Mouse (Mus musculus): Measurements from ENCODE around the gene Tor1a. TPM values are rescaled to one million over a fixed set of nuclear protein-coding genes. Genes with fewer than 3 reads are reported as not detected.
"Not testable (repeated sequence)": the region's sequence is repeated elsewhere in the genome, so short reads cannot be mapped to it uniquely, and the experiment has no call there.

The Tor1a gene
- total RNA-seq, 2 experiments from 2014 or later = 45.1 to 47.1 TPM

GRCm38 (mm10) chr2:30958726-30959125, 9.0 kb downstream of the Tor1a start:
- no peak for DNase-seq (ENCODE audit: low spot score in 2 of 2)

GRCm38 (mm10) chr2:30957511-30957910, 10.2 kb downstream of the Tor1a start:
- DNase-seq (ENCODE audit: low spot score in 2 of 2) = no peak

- DNase-seq (ENCODE audit: low spot score in 2 of 2) = no peak
Observed at GRCm38 (mm10) chr2:30954797-30955196, 12.9 kb downstream of the Tor1a start.

- peak; percentile 49 to 75 for DNase-seq (ENCODE audit: low spot score in 2 of 2)
Observed at GRCm38 (mm10) chr2:30952824-30953490, 14.8 kb downstream of the Tor1a start, which contains the start of gene Tor1b. Tor1b (plus strand) TSS chr2:30952959.

- DNase-seq (ENCODE audit: low spot score in 2 of 2) = no peak
Observed at GRCm38 (mm10) chr2:30952457-30952823, 15.3 kb downstream of the Tor1a start.

GRCm38 (mm10) chr2:30942603-30943011, 25.1 kb downstream of the Tor1a start:
- DNase-seq (ENCODE audit: low spot score in 2 of 2) = no peak

GRCm38 (mm10) chr2:30942116-30942515, 25.6 kb downstream of the Tor1a start:
- not testable (repeated sequence) for DNase-seq (ENCODE audit: low spot score in 2 of 2)

- DNase-seq (ENCODE audit: low spot score in 2 of 2) = no peak
Observed at GRCm38 (mm10) chr2:30941586-30941985, 26.1 kb downstream of the Tor1a start.

- no peak for DNase-seq (ENCODE audit: low spot score in 2 of 2)
Observed at GRCm38 (mm10) chr2:30938574-30938991, 29.1 kb downstream of the Tor1a start.

GRCm38 (mm10) chr2:30937731-30938130, 30.0 kb downstream of the Tor1a start:
- no peak for DNase-seq (ENCODE audit: low spot score in 2 of 2)

DNA sequence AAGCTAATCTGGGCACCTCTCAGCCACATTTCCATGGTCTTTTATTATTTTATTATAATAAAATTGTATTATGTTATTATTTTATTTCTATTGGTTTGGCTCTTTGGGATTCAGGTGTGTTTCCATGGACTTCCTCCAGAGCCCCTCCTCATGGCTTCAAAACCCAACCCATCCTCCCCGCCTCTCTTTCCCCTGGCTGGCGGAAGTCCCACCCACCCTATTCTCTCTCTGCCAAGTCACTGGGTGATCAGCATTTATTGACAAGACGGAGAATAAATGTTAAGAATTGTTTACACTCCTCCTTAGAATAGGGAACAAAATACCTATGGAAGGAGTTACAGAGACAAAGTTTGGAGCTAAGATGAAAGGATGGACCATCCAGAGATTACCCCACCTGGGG, 30.9 kb downstream of the Tor1a start:
- no peak for DNase-seq (ENCODE audit: low spot score in 2 of 2)

DNA sequence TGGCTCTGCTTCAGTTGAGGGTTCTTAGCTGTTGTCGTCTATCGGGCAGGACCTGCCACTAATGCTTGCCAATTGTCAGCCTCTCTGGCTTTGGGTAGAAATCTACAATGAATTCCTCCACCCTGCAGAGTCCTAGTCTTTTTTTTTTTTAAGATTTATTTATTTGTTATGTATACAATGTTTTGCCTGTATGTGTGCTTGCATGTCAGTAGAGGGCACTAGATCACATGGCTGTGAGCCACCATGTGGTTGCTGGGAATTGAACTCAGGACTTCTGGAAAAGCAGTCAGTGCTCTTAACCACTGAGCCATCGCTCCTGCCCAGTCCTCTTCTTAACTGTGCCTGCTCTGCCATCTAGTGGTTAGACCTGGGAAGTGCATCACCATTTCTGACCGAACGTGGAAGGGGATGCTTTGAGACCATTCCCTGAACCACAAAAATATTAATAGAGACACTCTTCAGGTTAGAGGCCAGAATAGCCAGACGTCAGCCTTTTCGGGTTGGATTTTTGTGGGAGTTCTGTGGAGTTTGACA, 33.7 kb downstream of the Tor1a start:
- DNase-seq (ENCODE audit: low spot score in 2 of 2) = peak in 1 of 2 experiments; percentile 51

DNA sequence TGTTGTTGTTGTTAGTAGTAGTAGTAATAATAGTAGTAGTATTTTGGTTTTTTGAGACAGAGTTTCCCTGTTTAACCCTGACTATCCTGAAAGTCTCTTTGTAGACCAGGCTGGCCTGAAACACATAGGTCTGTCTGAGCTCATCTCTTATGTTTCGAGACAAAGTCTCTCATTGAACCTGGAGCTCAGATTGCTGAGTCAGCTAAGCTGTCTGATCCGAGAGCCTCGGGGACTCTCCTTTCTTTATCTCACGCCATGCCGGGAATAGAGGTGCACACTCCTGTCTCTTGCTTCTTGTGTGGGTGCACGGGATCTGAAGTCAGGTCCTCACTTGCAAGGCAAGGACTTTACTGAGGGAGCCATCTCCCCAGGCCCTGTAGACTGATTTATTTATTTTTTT, 34.7 kb downstream of the Tor1a start:
- DNase-seq (ENCODE audit: low spot score in 2 of 2) = no peak

- no peak for DNase-seq (ENCODE audit: low spot score in 2 of 2)
Observed at GRCm38 (mm10) chr2:30931922-30932321, 35.8 kb downstream of the Tor1a start.

DNA sequence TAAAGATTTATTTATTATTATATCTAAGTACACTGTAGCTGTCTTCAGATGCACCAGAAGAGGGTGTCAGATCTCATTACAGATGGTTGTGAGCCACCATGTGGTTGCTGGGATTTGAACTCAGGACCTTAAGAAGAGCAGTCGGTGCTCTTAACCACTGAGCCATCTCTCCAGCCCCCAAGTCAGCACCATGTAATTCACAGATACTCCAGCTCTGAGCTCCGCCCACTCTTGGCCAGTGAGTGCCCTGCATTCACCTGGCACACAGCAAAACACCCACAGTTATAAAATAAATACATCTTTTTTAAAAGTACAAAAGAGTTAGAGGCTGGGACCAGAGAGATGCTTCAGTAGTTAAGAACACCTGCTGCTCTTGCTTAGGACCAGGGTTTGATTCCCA, 36.9 kb downstream of the Tor1a start:
- DNase-seq (ENCODE audit: low spot score in 2 of 2) = not testable (repeated sequence)

DNA sequence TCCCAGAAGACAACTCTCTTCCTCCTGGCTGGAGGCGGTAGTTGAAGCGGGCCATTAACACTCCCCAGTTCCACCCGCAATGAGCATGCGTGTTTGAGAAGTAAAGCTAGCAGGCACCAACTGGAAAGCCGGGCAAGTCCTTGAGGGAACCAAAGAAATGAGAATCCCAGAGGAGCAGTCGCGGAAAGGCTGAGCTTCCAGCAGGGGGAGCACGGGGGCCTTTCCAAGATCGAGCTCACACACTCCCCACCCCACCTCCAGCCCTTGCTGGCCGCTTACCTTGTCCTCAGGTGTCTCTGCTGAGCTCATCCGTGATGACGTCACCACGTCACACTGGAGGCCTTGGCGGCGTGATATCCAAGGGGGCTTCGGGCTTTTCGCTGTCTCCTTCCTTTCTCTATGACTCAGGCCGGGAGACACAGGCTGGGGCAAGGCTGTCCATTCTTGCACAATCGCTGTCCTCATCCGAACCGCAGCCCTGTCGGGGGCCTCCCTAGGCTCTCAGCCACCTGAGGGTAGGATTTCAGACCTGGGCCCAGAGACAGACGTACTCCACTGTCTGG, 38.2 kb downstream of the Tor1a start, which contains the start of gene Ptges:
Ptges (minus strand) TSS at position 381 of the 563 bp plus-strand sequence.
- peak in 1 of 2 experiments; percentile 60 for DNase-seq (ENCODE audit: low spot score in 2 of 2)

DNA sequence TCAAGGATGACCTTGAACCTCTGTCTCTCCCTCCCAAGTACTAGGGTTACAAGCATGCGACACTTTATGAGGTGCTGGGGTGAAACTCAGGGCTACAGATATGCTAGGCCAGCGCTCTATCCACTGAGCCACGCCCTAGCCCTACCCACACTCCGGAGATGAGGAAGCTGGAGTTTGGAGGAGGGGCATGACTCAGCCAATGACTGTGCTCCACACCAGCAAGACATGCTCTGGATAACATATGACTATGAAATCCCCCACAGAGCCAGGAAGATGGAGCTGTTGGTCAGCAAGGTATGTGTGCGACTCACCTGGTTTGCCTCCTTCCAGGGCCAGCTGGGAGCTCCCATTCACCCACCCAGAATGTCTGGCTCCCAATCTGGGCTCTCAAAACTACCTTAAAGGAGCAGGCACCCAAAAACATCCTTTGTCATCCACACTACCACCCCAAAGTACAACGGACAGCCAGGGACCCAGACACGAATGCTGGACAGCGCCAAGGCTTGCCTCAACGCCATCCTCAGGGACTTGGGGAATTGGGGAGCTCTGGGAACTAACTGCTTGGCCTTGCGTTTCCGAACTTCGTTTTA, 38.7 kb downstream of the Tor1a start:
- DNase-seq (ENCODE audit: low spot score in 2 of 2) = no peak

DNA sequence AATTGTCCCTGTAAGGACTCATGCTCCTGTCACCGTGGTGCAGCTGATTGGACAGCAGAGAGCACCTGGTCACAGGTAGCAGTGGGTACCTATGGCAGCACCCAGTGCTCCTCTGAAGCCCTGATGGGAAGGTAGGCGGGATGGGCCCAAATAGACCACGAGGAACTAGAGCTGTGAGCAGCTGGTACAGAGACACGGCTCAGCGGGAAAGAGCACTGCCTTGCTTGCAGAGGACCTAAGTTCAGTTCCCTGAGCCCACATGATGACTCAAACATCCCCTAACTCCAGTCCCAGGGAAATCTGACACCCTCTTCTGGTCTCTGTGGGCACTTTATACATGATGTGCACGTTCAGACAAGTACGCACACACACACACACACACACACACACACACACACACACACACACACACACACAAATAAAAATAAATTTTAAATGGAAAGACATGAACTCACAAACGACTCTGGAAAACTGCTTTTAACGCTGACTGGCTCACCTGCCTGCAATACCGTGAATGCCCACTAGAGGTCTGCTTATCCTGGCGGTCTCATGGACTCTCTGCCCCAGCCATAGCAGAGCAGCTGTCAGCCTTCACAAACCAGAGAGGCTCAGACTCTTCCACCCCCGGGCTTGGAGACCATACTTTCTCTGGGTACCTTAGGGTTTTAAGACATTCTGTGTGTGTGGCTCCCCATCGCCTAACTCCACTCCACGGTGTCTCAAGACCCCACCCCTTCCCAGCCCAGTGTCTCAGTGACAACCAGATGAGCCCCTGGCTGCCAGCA, 39.7 kb downstream of the Tor1a start:
- DNase-seq (ENCODE audit: low spot score in 2 of 2) = peak; percentile 52 to 70

GRCm38 (mm10) chr2:30927151-30927781, 40.5 kb downstream of the Tor1a start:
- no peak for DNase-seq (ENCODE audit: low spot score in 2 of 2)

DNA sequence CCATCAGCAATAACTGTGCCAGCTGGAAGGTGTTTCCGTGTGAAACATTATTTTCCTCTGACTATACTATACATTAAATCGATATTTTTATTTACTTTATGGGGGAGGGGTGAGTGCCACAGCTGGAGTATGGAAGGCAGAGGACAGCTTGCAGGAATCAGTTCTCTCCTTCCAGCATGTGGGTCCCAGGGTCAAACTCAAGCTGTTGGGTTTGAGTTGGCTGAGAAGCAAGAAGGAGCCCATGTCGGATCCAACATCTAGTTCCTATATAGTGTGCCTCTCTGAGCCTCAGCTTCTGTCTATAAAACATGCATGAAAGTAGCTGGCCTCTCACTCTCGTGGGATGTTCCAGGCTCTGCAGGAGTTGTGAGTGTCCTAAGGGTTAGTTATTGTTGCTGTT, 41.4 kb downstream of the Tor1a start:
- DNase-seq (ENCODE audit: low spot score in 2 of 2) = no peak

DNA sequence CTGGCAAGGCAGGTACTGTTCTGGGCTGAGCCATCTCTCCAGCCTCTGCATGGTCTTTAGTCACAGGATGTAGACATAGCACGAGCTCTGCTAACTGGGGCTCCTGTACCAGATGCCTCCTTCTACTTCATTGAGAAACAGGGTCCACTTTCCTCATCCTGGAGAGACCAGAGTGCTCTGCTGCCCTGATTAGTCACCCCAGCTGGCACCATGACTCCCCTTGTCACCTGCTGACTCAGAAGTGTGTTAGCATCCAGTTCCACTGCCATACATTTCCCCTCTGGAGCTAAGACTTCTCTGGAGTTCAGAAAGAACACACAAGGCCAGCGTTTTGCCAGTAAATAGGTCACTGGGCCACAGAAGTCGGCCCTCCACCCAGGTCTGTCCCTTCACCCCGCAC, 42.6 kb downstream of the Tor1a start:
- no peak for DNase-seq (ENCODE audit: low spot score in 2 of 2)
